Mouse (Mus musculus) liver, embryonic 16.5 days (tissue): Measurements from ENCODE around the gene Sardh. TPM values are rescaled to one million over a fixed set of nuclear protein-coding genes. Genes with fewer than 3 reads are reported as not detected.

Source experiments
- ATAC-seq: fragments of 200-750 bp; cut with Nextera tagmentation; 2 replicates; pipeline ENCODE4 v1.8.0; 2017; ENCODE audit warnings: low read depth, mild to moderate bottlenecking, moderate number of reproducible peaks, moderate library complexity
- H3K27ac ChIP-seq: fragments of 300-500 bp; sonication (generic); 2 replicates; pipeline ENCODE4 v1.5.1; 2014; ENCODE audit warnings: mild to moderate bottlenecking, low read length
- H3K27me3 ChIP-seq: fragments of 300-500 bp; sonication (generic); 2 replicates; pipeline ENCODE4 v1.6.1; 2014; ENCODE audit warnings: low read depth, low read length, mixed read lengths; ENCODE audit not compliant: control insufficient read depth, insufficient read depth
- H3K36me3 ChIP-seq: fragments of 300-500 bp; sonication (generic); 2 replicates; pipeline ENCODE4 v1.6.1; 2014; ENCODE audit warnings: mild to moderate bottlenecking; ENCODE audit not compliant: control insufficient read depth, insufficient read depth
- H3K4me1 ChIP-seq: fragments of 300-500 bp; sonication (generic); 2 replicates; pipeline ENCODE4 v1.6.1; 2014; ENCODE audit warnings: low read depth, low read length, mixed read lengths; ENCODE audit not compliant: control insufficient read depth
- H3K4me2 ChIP-seq: fragments of 300-500 bp; sonication (generic); 2 replicates; pipeline ENCODE4 v1.6.1; 2014; ENCODE audit warnings: low read depth, low read length, mixed read lengths
- H3K4me3 ChIP-seq: fragments of 300-500 bp; sonication (generic); 2 replicates; pipeline ENCODE4 v1.5.1; 2014; ENCODE audit warnings: low read depth, mild to moderate bottlenecking, low read length
- H3K9ac ChIP-seq: fragments of 300-500 bp; sonication (generic); 2 replicates; pipeline ENCODE4 v1.6.1; 2014; ENCODE audit warnings: low read depth, low read length
- H3K9me3 ChIP-seq: fragments of 300-500 bp; sonication (generic); replicated peaks from 2 replicates; pipeline ENCODE4 v1.6.1; 2016; ENCODE audit warnings: low read length; ENCODE audit not compliant: control insufficient read depth
- WGBS: fragments of 180-500 bp; shearing (Covaris S2); extraction: QIAGEN DNeasy Blood & Tissue Kit; methylation state at CpG from one replicate; pipeline ENCODE4 v1.1.7; 2014; ENCODE audit not compliant: insufficient replicate concordance; 5-methylcytosine and 5-hydroxymethylcytosine counted together
- polyA plus RNA-seq: library from polyadenylated mRNA; unstranded; fragments of >200 nt; fragmentation: Nextera tagmentation; extraction: Ambion mirVana; gene quantifications from 2 replicates; pipeline ENCODE4 v1.2.1, GENCODE M21; 2015

Gene Sardh
- polyA plus RNA-seq, 1 experiment from 2014 or later: 78.4 TPM

DNA sequence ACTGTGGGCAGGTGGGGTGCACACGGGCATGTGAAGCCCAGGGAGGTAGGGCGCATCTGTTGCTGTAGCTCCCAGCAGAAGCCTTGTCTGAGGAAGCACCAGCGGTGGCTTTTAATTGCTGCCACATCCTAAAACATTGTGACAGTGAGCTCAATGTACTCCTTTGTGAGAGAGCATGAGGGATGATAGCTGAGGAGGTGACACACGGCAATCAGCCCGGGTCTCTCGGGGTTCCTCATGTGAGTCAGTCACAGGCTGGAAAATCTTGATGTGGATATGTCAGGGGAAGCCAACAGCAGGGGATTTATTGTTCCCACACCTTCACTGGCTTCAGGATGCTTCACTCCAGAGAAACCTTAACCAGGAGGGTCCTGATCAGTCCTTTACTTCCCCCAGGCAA, 101.3 kb downstream of the Sardh start:
- Histone ChIP-seq H3K9ac (no peak overlapping the region), H3K27me3 (peaks cover 9% of the 10 kb centered on the region), H3K9me3 (no peaks in the 10 kb centered on the region), H3K27ac (no peak overlapping the region), H3K4me2 (no peak overlapping the region), H3K4me3 (no peak overlapping the region), H3K36me3 (no peaks in the 10 kb centered on the region), H3K4me1 (no peaks in the 10 kb centered on the region)
- ATAC-seq: no peak
- 59% methylated on average over 6 of the region's 6 CpGs for WGBS

GRCm38 (mm10) chr2:27144957-27145356, 103.2 kb downstream of the Sardh start:
- no peak for ATAC-seq
- Histone ChIP-seq H3K36me3 (no peaks in the 10 kb centered on the region), H3K9ac (no peak overlapping the region), H3K4me1 (no peaks in the 10 kb centered on the region), H3K4me3 (no peak overlapping the region), H3K9me3 (no peaks in the 10 kb centered on the region), H3K27ac (no peak overlapping the region), H3K27me3 (peaks cover 19% of the 10 kb centered on the region), H3K4me2 (no peak overlapping the region)
- 44% methylated on average over 2 of the region's 2 CpGs for WGBS

DNA sequence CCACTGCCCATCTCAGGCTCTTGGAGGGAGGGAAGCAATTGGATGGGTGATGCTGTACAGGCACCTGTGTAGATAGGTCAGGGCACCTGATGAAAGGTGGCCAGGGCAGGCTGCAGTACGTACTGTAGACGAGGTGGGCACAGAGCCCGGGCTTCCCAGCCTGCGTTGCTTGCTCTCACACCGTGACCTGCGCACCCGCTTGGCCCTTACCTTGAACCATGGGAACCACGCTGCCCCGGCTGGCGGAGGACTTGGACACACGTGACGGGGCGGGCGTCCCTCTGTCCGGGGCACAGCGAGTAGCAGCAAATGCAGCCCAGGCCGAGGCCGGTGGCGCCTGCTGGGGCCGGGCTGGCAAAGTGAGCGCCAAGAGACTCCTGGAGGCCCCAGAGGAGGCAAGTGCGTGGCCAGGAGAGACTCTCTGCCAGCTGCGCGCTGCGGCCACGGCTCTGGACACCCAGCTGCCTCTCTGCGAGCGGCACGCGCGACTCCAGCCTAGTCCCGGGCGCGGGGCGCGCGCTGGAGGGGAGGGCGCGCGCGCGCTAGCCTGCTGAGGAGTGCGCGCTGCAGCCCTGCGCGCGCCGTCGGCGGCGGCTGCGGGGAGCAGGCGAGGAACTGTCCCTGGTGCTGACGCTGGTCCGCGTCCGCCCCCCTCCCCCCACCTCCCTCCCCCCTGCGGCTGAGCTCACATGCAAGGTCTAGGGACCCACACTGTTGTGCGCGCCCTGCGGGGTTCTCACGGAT, 106.0 kb downstream of the Sardh start, which contains the start of gene Fam163b:
TSS of gene Fam163b (minus strand) at position 542 of the 744 bp plus-strand sequence.
- Histone ChIP-seq H3K4me2 (peak within 1 kb of the TSS; percentile 26; the same call in 1 of the 2 replicates), H3K9me3 (no peaks in the 10 kb centered on the region), H3K36me3 (no peaks in the 10 kb centered on the region), H3K4me1 (no peaks in the 10 kb centered on the region), H3K9ac (no peak within 1 kb of the TSS), H3K27me3 (peaks cover 19% of the 10 kb centered on the region), H3K4me3 (no peak within 1 kb of the TSS; the same call in 1 of the 2 replicates), H3K27ac (no peak within 1 kb of the TSS)
- no peak for ATAC-seq
- WGBS: 1% methylated on average over 48 of the region's 62 CpGs

Other genes starting within 250 kb of the Sardh start
- gene Cacfd1, start 238.4 kb downstream of the Sardh start, polyA plus RNA-seq: 13.7 and 14.3 TPM in 2 replicates
- 0.32 and 0.40 TPM in 2 replicates for gene Slc2a6, start 220.3 kb downstream of the Sardh start, polyA plus RNA-seq
- gene Mymk, start 176.2 kb downstream of the Sardh start, polyA plus RNA-seq: 0.90 and 2.8 TPM in 2 replicates
- 0.40 and 0.76 TPM in 2 replicates for gene Adamtsl2, start 169.0 kb downstream of the Sardh start, polyA plus RNA-seq
- gene Fam163b, start 105.8 kb downstream of the Sardh start, polyA plus RNA-seq: not detected in 2 replicates
- 0.07 and 0.15 TPM in 2 replicates for gene Dbh, start 83.1 kb downstream of the Sardh start, polyA plus RNA-seq
- 4.9 and 5.9 TPM in 2 replicates for gene Vav2, start 178.7 kb upstream of the Sardh start, polyA plus RNA-seq
- gene Brd3os, start 194.0 kb upstream of the Sardh start, polyA plus RNA-seq: 0.32 and 0.67 TPM in 2 replicates